Mouse (Mus musculus) erythroblast, embryonic 14.5 days (primary cell): ENCODE data around the gene Lypd4. TPM values are rescaled to one million over a fixed set of nuclear protein-coding genes. Genes with fewer than 3 reads are reported as not detected.
A peak's percentile ranks its signal among the peaks of the same experiment; 100 is the strongest.
"Not testable (repeated sequence)": the region's sequence is repeated elsewhere in the genome, so short reads cannot be mapped to it uniquely, and the experiment has no call there.

Experiments used
- H3K27me3 ChIP-seq: 2 replicates; pipeline ENCODE4 v1.6.1; 2012; ENCODE audit warnings: inconsistent platforms; ENCODE audit not compliant: control insufficient read depth
- H3K36me3 ChIP-seq: 2 replicates; pipeline ENCODE4 v1.6.1; 2012; ENCODE audit warnings: mild to moderate bottlenecking, inconsistent platforms; ENCODE audit not compliant: control insufficient read depth
- H3K4me1 ChIP-seq: 2 replicates; pipeline ENCODE4 v1.6.1; 2012; ENCODE audit warnings: inconsistent platforms; ENCODE audit not compliant: control insufficient read depth
- H3K4me3 ChIP-seq: replicated peaks from 2 replicates; pipeline ENCODE3; 2012; ENCODE audit warnings: moderate library complexity, mild to moderate bottlenecking, inconsistent platforms
- H3K9me3 ChIP-seq: 2 replicates; pipeline ENCODE4 v1.6.1; 2012; ENCODE audit warnings: low read length, inconsistent platforms, mixed read lengths; ENCODE audit not compliant: control insufficient read depth
- GATA1 ChIP-seq: IDR thresholded peaks from 2 replicates; pipeline ENCODE4 v1.6.1; 2012; ENCODE audit warnings: low read length, inconsistent platforms, mixed read lengths
- TAL1 ChIP-seq: IDR thresholded peaks from 3 replicates; pipeline ENCODE4 v1.6.1; 2012; ENCODE audit warnings: low read length, inconsistent platforms, mixed read lengths
- polyA plus RNA-seq: library from polyadenylated mRNA; stranded (reverse); fragments of >175 nt; gene quantifications from 2 replicates; pipeline ENCODE4 v1.2.3, GENCODE M21; 2012

Lypd4 gene
- polyA plus RNA-seq, 1 experiment = not detected

GRCm38 (mm10) chr7:24853233-24853563 lies 16.5 kb downstream of the Lypd4 start:
- Histone ChIP-seq H3K4me3 (peak overlapping the region; percentile 67), H3K36me3 (peaks cover 16% of the 10 kb centered on the region), H3K27me3 (no peaks in the 10 kb centered on the region), H3K9me3 (peaks cover 5% of the 10 kb centered on the region), H3K4me1 (peaks cover 94% of the 10 kb centered on the region)
- TF ChIP-seq TAL1 (no peak), GATA1 (no peak)

- H3K4me1 ChIP-seq = peaks cover 94% of the 10 kb centered on the region
- H3K4me3 ChIP-seq = peak overlapping the region; percentile 67
- TF ChIP-seq TAL1 (peak; percentile 89), GATA1 (peak; percentile 80)
- peaks cover 5% of the 10 kb centered on the region for H3K9me3 ChIP-seq
- H3K27me3 ChIP-seq = no peaks in the 10 kb centered on the region
- H3K36me3 ChIP-seq = peaks cover 16% of the 10 kb centered on the region
Measured at GRCm38 (mm10) chr7:24852557-24853232, 17.0 kb downstream of the Lypd4 start.

GRCm38 (mm10) chr7:24851596-24852325 lies 18.0 kb downstream of the Lypd4 start:
- Histone ChIP-seq H3K4me1 (peaks cover 94% of the 10 kb centered on the region), H3K9me3 (peaks cover 5% of the 10 kb centered on the region), H3K36me3 (peaks cover 17% of the 10 kb centered on the region), H3K4me3 (peak overlapping the region; percentile 67), H3K27me3 (no peaks in the 10 kb centered on the region)
- no peak for TF ChIP-seq TAL1
- TF ChIP-seq GATA1 = no peak

- Histone ChIP-seq H3K4me3 (peak overlapping the region; percentile 67), H3K36me3 (peaks cover 17% of the 10 kb centered on the region), H3K27me3 (no peaks in the 10 kb centered on the region), H3K9me3 (peaks cover 5% of the 10 kb centered on the region), H3K4me1 (peaks cover 98% of the 10 kb centered on the region)
- TF ChIP-seq GATA1 (peak; percentile 66), TAL1 (no peak)
Measured at GRCm38 (mm10) chr7:24850899-24851303, 18.8 kb downstream of the Lypd4 start.

GRCm38 (mm10) chr7:24850162-24850561 lies 19.6 kb downstream of the Lypd4 start:
- peaks cover 98% of the 10 kb centered on the region for H3K4me1 ChIP-seq
- peaks cover 17% of the 10 kb centered on the region for H3K36me3 ChIP-seq
- TF ChIP-seq GATA1 (no peak), TAL1 (no peak)
- H3K4me3 ChIP-seq = peak overlapping the region; percentile 67
- peaks cover 5% of the 10 kb centered on the region for H3K9me3 ChIP-seq
- H3K27me3 ChIP-seq = no peaks in the 10 kb centered on the region

- not testable (repeated sequence) for H3K36me3 ChIP-seq, H3K27me3 ChIP-seq, H3K9me3 ChIP-seq, H3K4me3 ChIP-seq
- H3K4me1 ChIP-seq = peaks cover 68% of the 10 kb centered on the region
Measured at GRCm38 (mm10) chr7:24846576-24846975, 23.2 kb downstream of the Lypd4 start.

- H3K4me1 ChIP-seq = peaks cover 59% of the 10 kb centered on the region
- H3K9me3 ChIP-seq = no peaks in the 10 kb centered on the region
- peaks cover 3% of the 10 kb centered on the region for H3K36me3 ChIP-seq
- peaks cover 3% of the 10 kb centered on the region for H3K27me3 ChIP-seq
- H3K4me3 ChIP-seq = no peak overlapping the region
- TF ChIP-seq GATA1 = no peak
- no peak for TF ChIP-seq TAL1
Measured at GRCm38 (mm10) chr7:24845713-24846112, 24.0 kb downstream of the Lypd4 start.

GRCm38 (mm10) chr7:24845181-24845580 lies 24.6 kb downstream of the Lypd4 start:
- Histone ChIP-seq H3K4me1 (peaks cover 54% of the 10 kb centered on the region), H3K4me3 (no peak overlapping the region), H3K36me3 (peaks cover 3% of the 10 kb centered on the region), H3K27me3 (peaks cover 3% of the 10 kb centered on the region), H3K9me3 (no peaks in the 10 kb centered on the region)
- TF ChIP-seq TAL1 (no peak), GATA1 (no peak)

GRCm38 (mm10) chr7:24844144-24844543 lies 25.6 kb downstream of the Lypd4 start:
- Histone ChIP-seq H3K4me3 (no peak overlapping the region), H3K4me1 (peaks cover 44% of the 10 kb centered on the region), H3K36me3 (peaks cover 3% of the 10 kb centered on the region), H3K27me3 (peaks cover 3% of the 10 kb centered on the region), H3K9me3 (no peaks in the 10 kb centered on the region)
- no peak for TF ChIP-seq GATA1
- no peak for TF ChIP-seq TAL1
